Mouse (Mus musculus) liver, postnatal 0 days (tissue): ENCODE measurements around the gene Mybl2. TPM values are rescaled to one million over a fixed set of nuclear protein-coding genes. Genes with fewer than 3 reads are reported as not detected.

Source experiments
- ATAC-seq: fragments of 200-750 bp; cut with Nextera tagmentation; 2 replicates; pipeline ENCODE4 v1.8.0; 2017; ENCODE audit warnings: mild to moderate bottlenecking, moderate library complexity
- DNase-seq: peaks from one replicate; pipeline ENCODE4 v3.0.0-alpha.2; 2016
- H3K27ac ChIP-seq: fragments of 300-500 bp; sonication (generic); 2 replicates; pipeline ENCODE4 v1.5.1; 2014; ENCODE audit warnings: antibody characterized with exemption, moderate library complexity, mild to moderate bottlenecking, low read depth
- H3K27me3 ChIP-seq: fragments of 300-500 bp; sonication (generic); 2 replicates; pipeline ENCODE4 v1.6.1; 2014; ENCODE audit warnings: low read length, control low read depth, mixed read lengths; ENCODE audit not compliant: insufficient read depth
- H3K36me3 ChIP-seq: fragments of 300-500 bp; sonication (generic); replicated peaks from 2 replicates; pipeline ENCODE4 v1.6.1; 2014; ENCODE audit warnings: mild to moderate bottlenecking, control low read depth, low read length, moderate library complexity, mixed read lengths; ENCODE audit not compliant: insufficient read depth
- H3K4me1 ChIP-seq: fragments of 300-500 bp; sonication (generic); 2 replicates; pipeline ENCODE4 v1.6.1; 2014; ENCODE audit warnings: antibody characterized with exemption, mild to moderate bottlenecking, control low read depth; ENCODE audit not compliant: insufficient read depth
- H3K4me2 ChIP-seq: fragments of 300-500 bp; sonication (generic); 2 replicates; pipeline ENCODE4 v1.6.1; 2014; ENCODE audit warnings: low read depth, mild to moderate bottlenecking, low read length, moderate library complexity, mixed read lengths
- H3K4me3 ChIP-seq: fragments of 300-500 bp; sonication (generic); 2 replicates; pipeline ENCODE4 v1.5.1; 2014; ENCODE audit warnings: low read depth, low read length
- H3K9ac ChIP-seq: fragments of 300-500 bp; sonication (generic); replicated peaks from 2 replicates; pipeline ENCODE4 v1.6.1; 2014; ENCODE audit warnings: mild to moderate bottlenecking, moderate library complexity
- H3K9me3 ChIP-seq: fragments of 300-500 bp; sonication (generic); 2 replicates; pipeline ENCODE4 v1.6.1; 2016; ENCODE audit warnings: mild to moderate bottlenecking, control low read depth, low read length, mixed read lengths
- CTCF ChIP-seq: sonication (generic); IDR thresholded peaks from 2 replicates; pipeline ENCODE4 v1.5.1; 2016; ENCODE audit warnings: antibody characterized with exemption, low read depth
- EP300 ChIP-seq: IDR thresholded peaks from 2 replicates; pipeline ENCODE4 v1.6.1; 2016; ENCODE audit warnings: antibody characterized with exemption, low read depth, mild to moderate bottlenecking
- WGBS: fragments of 180-500 bp; shearing (Covaris S2); extraction: QIAGEN DNeasy Blood & Tissue Kit; methylation state at CpG from one replicate; pipeline ENCODE4 v1.1.7; 2014; ENCODE audit not compliant: insufficient replicate concordance; 5-methylcytosine and 5-hydroxymethylcytosine counted together
- polyA plus RNA-seq: library from polyadenylated mRNA; unstranded; fragments of >200 nt; fragmentation: Nextera tagmentation; extraction: Ambion mirVana; gene quantifications from 2 replicates; pipeline ENCODE4 v1.2.1, GENCODE M21; 2015

The Mybl2 gene
- polyA plus RNA-seq, 1 experiment from 2014 or later: 23.2 TPM

DNA sequence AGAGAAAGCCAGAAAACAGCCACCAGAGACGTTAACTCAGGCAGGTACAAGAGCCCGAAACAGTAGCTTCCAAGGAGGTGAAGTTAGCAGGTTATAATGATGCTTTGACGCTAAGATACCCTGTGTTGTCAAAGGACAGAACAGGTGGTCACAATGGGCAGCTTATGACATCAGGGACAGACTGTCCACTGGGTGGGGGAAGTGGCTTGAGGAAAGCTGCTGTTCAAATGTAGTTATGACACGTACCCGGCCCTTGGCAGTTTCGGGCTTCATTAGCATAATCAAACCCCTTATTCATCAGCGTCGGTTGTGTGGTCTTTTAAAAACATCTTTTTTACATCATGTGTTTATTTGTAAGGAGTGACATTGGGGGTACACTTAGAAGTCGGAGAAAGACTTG lies 33.2 kb downstream of the Mybl2 start, which contains the start of gene Gtsf1l:
Gene Gtsf1l, minus strand, starts transcription at position 128 of the 400 bp plus-strand sequence.
- no peak within 1 kb of the TSS for H3K9ac ChIP-seq
- no peak within 1 kb of the TSS for H3K4me3 ChIP-seq
- ATAC-seq (no peak), DNase-seq (no peak)
- 80% methylated on average over 9 of the region's 9 CpGs for WGBS
- peaks cover 10% of the 10 kb centered on the region; the same call in 1 of the 2 replicates for H3K36me3 ChIP-seq
- TF ChIP-seq EP300 (no peak), CTCF (no peak)
- H3K27ac ChIP-seq: no peak within 1 kb of the TSS
- no peaks in the 10 kb centered on the region for H3K4me1 ChIP-seq
- no peaks in the 10 kb centered on the region for H3K27me3 ChIP-seq
- H3K9me3 ChIP-seq: no peaks in the 10 kb centered on the region
- H3K4me2 ChIP-seq: no peak within 1 kb of the TSS

DNA sequence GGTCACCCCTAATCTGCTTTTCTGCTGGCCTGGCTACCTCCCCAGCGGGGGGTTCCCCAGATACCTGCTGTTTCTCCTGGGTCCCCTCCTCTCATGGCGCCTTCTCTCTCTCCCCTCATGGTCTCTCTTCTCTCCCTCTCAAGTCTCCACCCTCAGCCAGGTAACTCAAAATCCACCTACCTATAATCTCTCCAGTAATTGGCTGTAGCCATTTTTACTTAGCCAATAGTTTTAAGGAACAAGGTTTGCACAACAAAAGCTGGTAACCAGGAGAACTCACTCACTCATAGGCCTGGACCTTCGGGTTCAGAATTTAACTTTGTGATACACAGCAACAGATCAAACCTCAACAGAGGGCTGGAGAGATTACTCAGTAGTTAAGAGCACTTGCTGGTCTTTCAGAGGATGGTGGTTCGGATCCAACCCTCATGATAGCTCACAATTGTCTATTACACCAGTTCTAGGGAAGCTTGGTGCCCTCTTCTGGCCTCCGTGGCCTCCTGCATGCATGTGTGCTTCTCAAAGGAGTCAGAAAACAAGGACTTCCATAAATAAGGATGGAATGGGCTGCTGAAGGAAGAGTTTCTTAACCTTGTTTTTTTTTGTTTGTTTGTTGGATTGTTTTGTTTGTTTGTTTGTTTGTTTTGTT lies 35.1 kb downstream of the Mybl2 start:
- DNase-seq: peak; percentile 51
- H3K27me3 ChIP-seq: no peaks in the 10 kb centered on the region
- WGBS: 70% methylated on average over 5 of the region's 5 CpGs

DNA sequence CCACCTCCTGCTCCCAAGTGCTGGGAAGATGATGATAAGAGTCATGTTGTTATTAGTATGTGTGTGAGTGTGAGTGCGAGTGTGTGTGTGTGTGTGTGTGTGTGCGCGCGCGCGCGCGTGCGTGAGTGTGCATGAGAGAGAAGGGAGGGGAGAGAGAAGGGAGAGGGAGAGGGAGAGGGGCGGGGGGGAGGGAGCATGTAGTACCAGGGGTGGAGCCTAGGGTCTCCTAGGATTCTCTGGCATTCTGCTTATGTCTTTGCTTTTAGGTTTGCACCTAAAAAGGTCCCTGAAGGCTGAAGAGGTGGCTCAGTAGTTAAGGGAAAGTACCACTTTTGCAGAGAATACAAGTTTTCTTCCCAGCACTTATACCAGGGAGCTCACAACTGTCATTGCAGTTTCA lies 40.4 kb downstream of the Mybl2 start:
- ATAC-seq (no peak), DNase-seq (no peak)
- H3K4me1 ChIP-seq: peaks cover 6% of the 10 kb centered on the region
- no peaks in the 10 kb centered on the region for H3K9me3 ChIP-seq
- H3K27ac ChIP-seq: no peak overlapping the region
- 86% methylated on average over 10 of the region's 10 CpGs for WGBS
- no peaks in the 10 kb centered on the region for H3K27me3 ChIP-seq
- no peak overlapping the region for H3K4me2 ChIP-seq
- no peak overlapping the region for H3K9ac ChIP-seq
- H3K36me3 ChIP-seq: no peaks in the 10 kb centered on the region
- H3K4me3 ChIP-seq: no peak overlapping the region
- TF ChIP-seq CTCF: no peak
- TF ChIP-seq EP300: no peak

More for the DNA sequence above, 35.1 kb downstream of the Mybl2 start:
- Histone ChIP-seq H3K9me3 (no peaks in the 10 kb centered on the region), H3K9ac (no peak overlapping the region), H3K27ac (no peak overlapping the region), H3K4me1 (0 out of 2 replicates have a peak, but pooled peaks cover under 1% of the 10 kb centered on the region), H3K4me3 (no peak overlapping the region), H3K36me3 (0 out of 2 replicates have a peak, but pooled peaks cover 2% of the 10 kb centered on the region), H3K4me2 (no peak overlapping the region)
- peak; percentile 66 for TF ChIP-seq CTCF
- TF ChIP-seq EP300: no peak
- 0 out of 2 replicates have a peak, but pooled peaks have one; percentile 23 for ATAC-seq

DNA sequence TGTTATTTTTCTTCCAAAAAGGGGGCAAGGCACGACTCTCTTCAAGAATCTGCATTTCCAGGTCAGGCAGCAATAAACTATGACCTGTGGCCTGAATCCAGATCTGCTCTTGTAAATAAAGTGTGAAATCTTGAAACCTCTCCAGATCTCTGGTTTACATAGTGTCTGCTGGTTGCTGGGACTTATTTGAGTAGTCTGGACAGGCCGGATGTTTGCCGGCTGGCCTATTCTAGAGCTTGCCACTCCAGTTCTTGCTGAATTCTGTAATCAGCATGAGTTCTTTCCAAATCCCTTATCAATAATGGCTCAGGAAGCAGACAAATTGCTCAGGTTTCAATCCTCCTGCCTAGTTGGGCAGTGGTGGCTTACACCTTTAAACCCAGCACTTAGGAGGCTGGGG lies 41.3 kb downstream of the Mybl2 start:
- Histone ChIP-seq H3K4me1 (peaks cover 9% of the 10 kb centered on the region), H3K4me3 (no peak overlapping the region), H3K4me2 (no peak overlapping the region), H3K36me3 (no peaks in the 10 kb centered on the region), H3K27me3 (no peaks in the 10 kb centered on the region), H3K9me3 (no peaks in the 10 kb centered on the region), H3K27ac (no peak overlapping the region), H3K9ac (no peak overlapping the region)
- WGBS: 65% methylated on average over 3 of the region's 3 CpGs
- TF ChIP-seq EP300 (0 out of 2 replicates have a peak, but pooled peaks have one; percentile 15), CTCF (no peak)
- ATAC-seq (peak; percentile 89), DNase-seq (no peak)

DNA sequence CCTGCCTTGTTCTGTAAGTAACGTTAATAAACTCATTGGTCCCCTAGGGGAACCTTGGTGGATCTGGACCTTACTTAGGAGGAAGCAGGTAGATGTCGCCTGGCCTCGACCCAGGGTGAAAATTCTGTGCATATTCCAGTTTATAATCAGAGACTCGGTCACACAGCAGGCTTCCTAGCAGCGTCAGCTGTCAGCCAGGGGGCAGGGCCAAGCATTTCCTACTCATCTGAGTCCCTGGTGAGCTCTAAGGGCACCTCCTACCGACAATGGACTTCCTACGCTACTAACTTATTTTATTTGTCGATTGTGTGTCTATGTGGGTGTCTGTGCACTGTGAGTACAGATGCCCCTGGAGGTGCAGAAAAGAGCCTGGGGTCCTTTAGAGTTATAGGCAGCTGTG lies 45.4 kb downstream of the Mybl2 start:
- DNase-seq: no peak
- ATAC-seq: no peak; the same call in 1 of the 2 replicates
- TF ChIP-seq CTCF (no peak), EP300 (no peak)
- no peaks in the 10 kb centered on the region for H3K9me3 ChIP-seq
- 29% methylated on average over 8 of the region's 8 CpGs for WGBS
- H3K27me3 ChIP-seq: no peaks in the 10 kb centered on the region
- peak overlapping the region; percentile 73 for H3K27ac ChIP-seq
- no peaks in the 10 kb centered on the region for H3K36me3 ChIP-seq
- H3K4me2 ChIP-seq: peak overlapping the region; percentile 49
- peaks cover 7% of the 10 kb centered on the region for H3K4me1 ChIP-seq
- H3K9ac ChIP-seq: no peak overlapping the region
- H3K4me3 ChIP-seq: no peak overlapping the region

DNA sequence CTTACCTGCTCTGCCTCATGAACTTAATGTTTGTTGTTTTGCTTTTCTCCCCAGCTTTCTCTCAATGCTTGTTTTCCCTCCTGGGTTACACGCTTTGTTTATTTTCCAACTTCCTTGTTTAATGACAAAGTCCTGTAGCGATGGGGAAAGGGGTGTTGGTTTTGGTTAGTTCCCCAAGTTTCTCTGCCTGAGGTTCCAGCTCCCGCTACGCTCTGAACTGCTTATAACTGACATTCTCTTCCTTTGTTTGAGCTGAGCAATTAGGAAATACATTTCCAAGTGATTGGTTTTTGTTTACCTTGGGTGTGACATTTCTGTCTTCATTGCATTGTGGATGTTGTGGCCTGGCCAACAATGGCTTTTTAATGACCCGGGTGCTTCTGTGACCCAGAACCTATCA lies 46.1 kb downstream of the Mybl2 start:
- 24% methylated on average over 5 of the region's 5 CpGs for WGBS
- DNase-seq (no peak), ATAC-seq (peak; percentile 47)
- Histone ChIP-seq H3K9me3 (no peaks in the 10 kb centered on the region), H3K4me3 (no peak overlapping the region), H3K27ac (peak overlapping the region; percentile 73), H3K4me1 (peaks cover 7% of the 10 kb centered on the region), H3K9ac (no peak overlapping the region), H3K27me3 (no peaks in the 10 kb centered on the region), H3K36me3 (no peaks in the 10 kb centered on the region), H3K4me2 (peak overlapping the region; percentile 49)
- TF ChIP-seq CTCF (no peak), EP300 (0 out of 2 replicates have a peak, but pooled peaks have one; percentile 9)
